ENCODE assay signal across 26 mouse cellular contexts in genomic region chr2:152090486-152090885, GRCm38 (mm10). TPM values are rescaled to one million over a fixed set of nuclear protein-coding genes. Genes with fewer than 3 reads are reported as not detected.
"Had no signal": no experiment of that assay in that cellular context is flagged by ENCODE, and none has a peak within 500 bp of the region (broad histone marks: within the 10 kb centered on the region; RNA-seq: fewer than 3 reads in every experiment).

No protein-coding gene starts in this region.

- H3K9me3 ChIP-seq: limb, embryonic 10.5 days; limb, embryonic 13.5 days; liver, embryonic 12.5 days; liver, embryonic 15.5 days; lung, embryonic 15.5 days; midbrain, embryonic 10.5 days; stomach, embryonic 15.5 days had no signal

- H3K4me2 ChIP-seq: limb, embryonic 13.5 days; liver, embryonic 12.5 days; liver, embryonic 15.5 days; lung, embryonic 15.5 days; stomach, embryonic 15.5 days had no signal

- ATAC-seq: liver, embryonic 12.5 days had no signal

- H3K4me3 ChIP-seq: layer of hippocampus, adult 2 months; limb, embryonic 10.5 days; limb, embryonic 13.5 days; liver, embryonic 12.5 days; liver, embryonic 15.5 days; lung, embryonic 15.5 days; megakaryocyte, embryonic 14.5 days; midbrain, embryonic 10.5 days; stomach, embryonic 15.5 days had no signal

- H3K36me3 ChIP-seq: limb, embryonic 10.5 days; limb, embryonic 13.5 days; liver, embryonic 12.5 days; liver, embryonic 15.5 days; lung, embryonic 15.5 days; stomach, embryonic 15.5 days had no signal

- DNase-seq: kidney, adult 2 months; kidney, postnatal 25 days; layer of hippocampus, adult 9-11 months; liver; lung, adult 18-20 months; lung, postnatal 10 days; lung, postnatal 36 days; retina, postnatal 1 day; right cerebral cortex, postnatal 25 days; spleen, adult 18-20 months; thymus, postnatal 25 days had no signal

- H3K9ac ChIP-seq: limb, embryonic 13.5 days; liver, embryonic 12.5 days; liver, embryonic 15.5 days; lung, embryonic 15.5 days; stomach, embryonic 15.5 days had no signal

- H3K27ac ChIP-seq: kidney, postnatal 0 days; layer of hippocampus, adult 2 months; limb, embryonic 10.5 days; limb, embryonic 13.5 days; liver, embryonic 12.5 days; liver, embryonic 15.5 days; lung, embryonic 15.5 days; stomach, embryonic 15.5 days had no signal

RNA-seq across cellular contexts. Expression of gene Scrt2, which starts 9.2 kb away (rescaled TPM):
- total RNA-seq: neutrophil, adult 5-6 weeks had no signal
- polyA plus RNA-seq: kidney, adult 2 months; kidney, embryonic 14.5 days; kidney, postnatal 0 days; large intestine, adult 2 months; limb, embryonic 10.5 days; limb, embryonic 13.5 days; liver, embryonic 12.5 days; liver, embryonic 15.5 days; lung, embryonic 15.5 days; thymus, postnatal 0 days had no signal

RNA-seq across cellular contexts. Expression of gene Tcf15, which starts 52.9 kb away (rescaled TPM):
- total RNA-seq: midbrain, postnatal 0 days; neutrophil, adult 5-6 weeks had no signal
